Mouse (Mus musculus) CH12.LX (cell line): ENCODE data around the gene Glyr1.

ENCODE experiments used
- CHD2 ChIP-seq: IDR thresholded peaks from 2 replicates; pipeline ENCODE4 v1.6.1; 2011; ENCODE audit warnings: low read length, improper control_type of control experiment
- CTCF ChIP-seq, 2 experiments: IDR thresholded peaks in 1 of 2; conservative IDR thresholded peaks in 1 of 2; 2 replicates each; pipeline ENCODE4 v1.5.1; 2011 to 2012; ENCODE audit warnings: low read depth in 2 of 2, low read length in 2 of 2, improper control_type of control experiment in 1 of 2, inconsistent platforms in 1 of 2, mild to moderate bottlenecking in 1 of 2, moderate library complexity in 1 of 2
- E2F4 ChIP-seq: IDR thresholded peaks from 2 replicates; pipeline ENCODE4 v1.6.1; 2011; ENCODE audit warnings: low read depth, low read length, improper control_type of control experiment; ENCODE audit not compliant: insufficient replicate concordance
- MAX ChIP-seq: IDR thresholded peaks from 2 replicates; pipeline ENCODE4 v1.6.1; 2011; ENCODE audit warnings: low read length, improper control_type of control experiment
- MAZ ChIP-seq: IDR thresholded peaks from 2 replicates; pipeline ENCODE4 v1.6.1; 2012; ENCODE audit warnings: low read depth, mild to moderate bottlenecking, inconsistent platforms, low read length, improper control_type of control experiment, moderate library complexity
- NRF1 ChIP-seq: IDR thresholded peaks from 2 replicates; pipeline ENCODE4 v1.6.1; 2014; ENCODE audit warnings: low read depth, mild to moderate bottlenecking, inconsistent platforms, low read length, improper control_type of control experiment, moderate library complexity
- POLR2A ChIP-seq: IDR thresholded peaks from 2 replicates; pipeline ENCODE4 v1.6.1; 2011; ENCODE audit warnings: low read depth, mild to moderate bottlenecking, improper control_type of control experiment, low read length
- POLR2AphosphoS2 ChIP-seq: IDR thresholded peaks from 2 replicates; pipeline ENCODE4 v1.6.1; 2011; ENCODE audit warnings: low read depth, low read length, improper control_type of control experiment
- USF1 ChIP-seq: IDR thresholded peaks from 2 replicates; pipeline ENCODE4 v1.6.1; 2014; ENCODE audit warnings: low read depth, mild to moderate bottlenecking, inconsistent platforms, low read length, improper control_type of control experiment
- ZKSCAN1 ChIP-seq: IDR thresholded peaks from 2 replicates; pipeline ENCODE4 v1.6.1; 2012; ENCODE audit warnings: low read depth, inconsistent platforms, low read length, improper control_type of control experiment, borderline replicate concordance
- ZMIZ1 ChIP-seq: IDR thresholded peaks from 2 replicates; pipeline ENCODE4 v1.6.1; 2012; ENCODE audit warnings: low read depth, mild to moderate bottlenecking, inconsistent platforms, low read length, improper control_type of control experiment

GRCm38 (mm10) chr16:4964731-4965391 is 84.8 kb downstream of the Glyr1 start:
- TF ChIP-seq POLR2A (no peak), CTCF (conservative IDR thresholded peaks at IDR 0.05 in 1 of 2, IDR thresholded peaks at IDR 0.05 in 1 of 2; ENCODE audit: low read depth in 2 of 2, low read length in 2 of 2) (no peak), MAZ (no peak), NRF1 (no peak), USF1 (no peak), MAX (no peak), E2F4 (no peak), POLR2AphosphoS2 (no peak), ZKSCAN1 (no peak), CHD2 (no peak), ZMIZ1 (no peak)
